Mouse (Mus musculus): ENCODE results near the gene Rgs14. TPM values are rescaled to one million over a fixed set of nuclear protein-coding genes. Genes with fewer than 3 reads are reported as not detected.
A peak's percentile ranks its signal among the peaks of the same experiment; 100 is the strongest.

The Rgs14 gene
- total and polyA plus RNA-seq, 3 experiments, result 14.4 to 20.5 TPM; not detected in 1

- DNase-seq (ENCODE audit: low read depth, low spot score), result no peak
- Histone ChIP-seq H3K79me2 (ENCODE audit: control insufficient read depth, insufficient read depth, low read length, poor library complexity) (no peaks in the 10 kb centered on the region), H3K36me3 (ENCODE audit: control insufficient read depth in 1 of 2, insufficient read depth in 2 of 2, low read length in 2 of 2) (no peaks in the 10 kb centered on the region), H3K4me1 (ENCODE audit: control insufficient read depth in 1 of 2, insufficient read depth in 2 of 2, low read length in 2 of 2) (0 out of 4 replicates have a peak, but pooled peaks cover 0 to 3% of the 10 kb centered on the region in 2 experiments), H3K4me3 (ENCODE audit: control insufficient read depth in 1 of 2, insufficient read depth in 1 of 2, low read depth in 2 of 2, low read length in 2 of 2) (no peak overlapping the region), H3K27me3 (ENCODE audit: control insufficient read depth in 1 of 2, insufficient read depth in 2 of 2, low read length in 2 of 2) (peaks cover 2 to 11% of the 10 kb centered on the region in 2 experiments; a peak in 3 of 4 replicates), H3K9me3 (replicated peaks; ENCODE audit: insufficient read depth, low read length) (no peaks in the 10 kb centered on the region), H3K9ac (ENCODE audit: control insufficient read depth, low read depth, low read length, poor library complexity, severe bottlenecking) (no peak overlapping the region), H3K27ac (ENCODE audit: control insufficient read depth, low read depth, low read length) (no peak overlapping the region)
- TF ChIP-seq ZMIZ1 (IDR thresholded peaks at IDR 0.05; ENCODE audit: low read depth, low read length) (no peak), ELF1 (IDR thresholded peaks at IDR 0.05; ENCODE audit: low read depth, low read length) (no peak), MYB (IDR thresholded peaks at IDR 0.05; ENCODE audit: low read depth, low read length) (no peak), MAFK (IDR thresholded peaks at IDR 0.05; ENCODE audit: borderline replicate concordance, low read depth, low read length) (no peak), CHD1 (IDR thresholded peaks at IDR 0.05; ENCODE audit: low read depth, low read length) (no peak), MAZ (IDR thresholded peaks at IDR 0.05; ENCODE audit: low read depth, low read length) (no peak), GATA1 (IDR thresholded peaks at IDR 0.05; ENCODE audit: low read depth, low read length) (no peak), RCOR1 (IDR thresholded peaks at IDR 0.05; ENCODE audit: low read depth, low read length) (no peak), MEF2A (IDR thresholded peaks at IDR 0.05; ENCODE audit: extremely low read depth, insufficient replicate concordance, low read depth, low read length, poor library complexity, severe bottlenecking) (no peak), TAL1 (IDR thresholded peaks at IDR 0.05; ENCODE audit: low read length) (no peak), KAT2A (conservative IDR thresholded peaks at IDR 0.05; ENCODE audit: low read depth, low read length) (no peak), ZC3H11A (IDR thresholded peaks at IDR 0.05; ENCODE audit: low read depth, low read length) (no peak), MXI1 (IDR thresholded peaks at IDR 0.05; ENCODE audit: low read depth, low read length) (no peak), POLR2AphosphoS2 (IDR thresholded peaks at IDR 0.05; ENCODE audit: low read length) (no peak), TBP (IDR thresholded peaks at IDR 0.05; ENCODE audit: low read depth, low read length) (no peak), POLR2A (IDR thresholded peaks at IDR 0.05; ENCODE audit: control insufficient read depth in 1 of 2, insufficient read depth in 1 of 2, low read depth in 1 of 2, low read length in 2 of 2, poor library complexity in 1 of 2) (no peak), CHD2 (IDR thresholded peaks at IDR 0.05; ENCODE audit: low read length) (no peak), ZNF384 (IDR thresholded peaks at IDR 0.05; ENCODE audit: low read depth, low read length) (no peak), MYC (IDR thresholded peaks at IDR 0.05; ENCODE audit: low read depth, low read length) (no peak)
These were observed 33.7 kb downstream of the Rgs14 start for GRCm38 (mm10) chr13:55403266-55403665.

- H3K9me3 ChIP-seq (replicated peaks; ENCODE audit: insufficient read depth, low read length), result no peaks in the 10 kb centered on the region
- H3K4me3 ChIP-seq (ENCODE audit: control insufficient read depth in 1 of 2, insufficient read depth in 1 of 2, low read depth in 2 of 2, low read length in 2 of 2), result no peak overlapping the region
- no peak overlapping the region for H3K27ac ChIP-seq (ENCODE audit: control insufficient read depth, low read depth, low read length)
- TF ChIP-seq MYC (IDR thresholded peaks at IDR 0.05; ENCODE audit: low read depth, low read length) (no peak), MAZ (IDR thresholded peaks at IDR 0.05; ENCODE audit: low read depth, low read length) (no peak), MAX (IDR thresholded peaks at IDR 0.05; ENCODE audit: low read length) (no peak)
- peak; percentile 26 for DNase-seq (ENCODE audit: low read depth, low spot score)
- H3K79me2 ChIP-seq (ENCODE audit: control insufficient read depth, insufficient read depth, low read length, poor library complexity), result no peaks in the 10 kb centered on the region
- no peaks in the 10 kb centered on the region for H3K36me3 ChIP-seq (ENCODE audit: control insufficient read depth in 1 of 2, insufficient read depth in 2 of 2, low read length in 2 of 2)
- 0 out of 4 replicates have a peak, but pooled peaks cover 0 to 3% of the 10 kb centered on the region in 2 experiments for H3K4me1 ChIP-seq (ENCODE audit: control insufficient read depth in 1 of 2, insufficient read depth in 2 of 2, low read length in 2 of 2)
- no peak overlapping the region for H3K9ac ChIP-seq (ENCODE audit: control insufficient read depth, low read depth, low read length, poor library complexity, severe bottlenecking)
- H3K27me3 ChIP-seq (ENCODE audit: control insufficient read depth in 1 of 2, insufficient read depth in 2 of 2, low read length in 2 of 2), result peaks cover 2 to 10% of the 10 kb centered on the region in 2 experiments; a peak in 3 of 4 replicates
These were observed 34.7 kb downstream of the Rgs14 start for GRCm38 (mm10) chr13:55403935-55404852.
